ENCODE assay signal across 24 mouse cellular contexts in the genomic region with DNA sequence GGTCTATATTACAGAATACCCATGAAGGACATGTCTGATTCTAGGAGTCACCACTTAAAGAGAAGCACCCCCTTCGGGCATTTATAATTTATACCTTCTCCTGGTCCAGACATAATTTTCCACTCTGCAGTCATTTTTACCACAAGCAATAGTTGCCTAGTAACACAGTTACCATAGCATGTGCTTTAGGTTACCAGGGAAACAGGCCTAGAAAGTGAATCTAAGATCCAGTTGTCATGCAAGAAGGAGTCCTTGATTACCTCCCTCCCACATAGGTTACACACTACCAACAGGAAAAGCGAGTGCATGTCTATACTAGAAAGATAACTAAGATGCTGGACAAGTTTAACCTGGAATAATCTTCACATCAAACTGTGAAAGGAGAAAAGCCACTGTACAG. TPM values are rescaled to one million over a fixed set of nuclear protein-coding genes. Genes with fewer than 3 reads are reported as not detected.
DNase-seq lines count a peak whose midpoint lies in the region; ATAC-seq and TF ChIP-seq lines count a peak whose summit lies in the region.
"Had no signal": no experiment of that assay in that cellular context is flagged by ENCODE, and none has a peak within 500 bp of the region (broad histone marks: within the 10 kb centered on the region; RNA-seq: fewer than 3 reads in every experiment).

No protein-coding gene starts in this region.

- H3K36me3 ChIP-seq in forebrain, postnatal 0 days (ENCODE audit: insufficient read depth): no peaks in the 10 kb centered on the region
- H3K36me3 ChIP-seq in forebrain, embryonic 11.5 days (ENCODE audit: control insufficient read depth, insufficient read depth, low read length): no peaks in the 10 kb centered on the region
- H3K36me3 ChIP-seq in midbrain, embryonic 16.5 days (ENCODE audit: control insufficient read depth, insufficient read depth, low read length): no peaks in the 10 kb centered on the region
- no peaks in the 10 kb centered on the region for H3K36me3 ChIP-seq in midbrain, embryonic 11.5 days (ENCODE audit: control insufficient read depth, insufficient read depth, low read length)
- no peaks in the 10 kb centered on the region for H3K36me3 ChIP-seq in midbrain, postnatal 0 days (ENCODE audit: insufficient read depth, low read length)
- H3K36me3 ChIP-seq: heart, embryonic 10.5 days; liver, embryonic 13.5 days; neural tube, embryonic 12.5 days; stomach, embryonic 15.5 days had no signal

- peak; percentile 66 for DNase-seq in forebrain, postnatal 0 days
- DNase-seq in forebrain, embryonic 11.5 days (ENCODE audit: low spot score): no peak
- peak in 1 of 2 experiments; percentile 65 for DNase-seq in layer of hippocampus, adult 2 months (ENCODE audit: low spot score in 2 of 2)
- no peak for DNase-seq in layer of hippocampus, postnatal 36 days
- DNase-seq in midbrain, embryonic 11.5 days (ENCODE audit: low spot score, missing footprints): no peak
- DNase-seq in midbrain, postnatal 0 days (ENCODE audit: low spot score): peak; percentile 51
- DNase-seq: adrenal gland, postnatal 25 days; cerebellum, adult 11-12 months; cerebellum, postnatal 14 days; gastrocnemius, postnatal 10 days; heart, postnatal 4 days; kidney, adult 18-20 months; kidney, postnatal 4 days; liver, embryonic 13.5 days; lung, adult 2 months; lung, postnatal 14 days; retina, postnatal 1 day; thymus, postnatal 25 days had no signal

- no peak overlapping the region for H3K9ac ChIP-seq in forebrain, postnatal 0 days
- H3K9ac ChIP-seq in forebrain, embryonic 11.5 days (ENCODE audit: low read length): no peak overlapping the region
- no peak overlapping the region for H3K9ac ChIP-seq in midbrain, embryonic 16.5 days (ENCODE audit: low read depth, low read length)
- no peak overlapping the region for H3K9ac ChIP-seq in midbrain, embryonic 11.5 days (ENCODE audit: low read length)
- no peak overlapping the region for H3K9ac ChIP-seq in midbrain, postnatal 0 days (replicated peaks; ENCODE audit: low read length, poor library complexity, severe bottlenecking)
- H3K9ac ChIP-seq: liver, embryonic 13.5 days; neural tube, embryonic 12.5 days; stomach, embryonic 15.5 days had no signal

- WGBS in forebrain, postnatal 0 days: 52% methylated on average over 2 of the region's 2 CpGs
- WGBS in forebrain, embryonic 11.5 days: 78% methylated on average over 2 of the region's 2 CpGs
- WGBS in midbrain, embryonic 16.5 days: 42% methylated on average over 2 of the region's 2 CpGs
- 71% methylated on average over 2 of the region's 2 CpGs for WGBS in midbrain, embryonic 11.5 days
- 27% methylated on average over 2 of the region's 2 CpGs for WGBS in midbrain, postnatal 0 days

- TF ChIP-seq CTCF in forebrain, postnatal 0 days (IDR thresholded peaks at IDR 0.05; ENCODE audit: low read depth): no peak
- TF ChIP-seq CTCF in layer of hippocampus, adult 2 months (conservative IDR thresholded peaks at IDR 0.05): no peak
- no peak for TF ChIP-seq CTCF in midbrain, postnatal 0 days (IDR thresholded peaks at IDR 0.05)

- H3K4me3 ChIP-seq in forebrain, postnatal 0 days (ENCODE audit: low read depth, low read length): no peak overlapping the region
- no peak overlapping the region for H3K4me3 ChIP-seq in forebrain, embryonic 11.5 days (ENCODE audit: low read depth, low read length)
- no peak overlapping the region for H3K4me3 ChIP-seq in layer of hippocampus, adult 2 months
- no peak overlapping the region for H3K4me3 ChIP-seq in midbrain, embryonic 16.5 days (ENCODE audit: low read depth, low read length)
- no peak overlapping the region for H3K4me3 ChIP-seq in midbrain, embryonic 11.5 days (ENCODE audit: low read depth, low read length)
- H3K4me3 ChIP-seq in midbrain, postnatal 0 days (ENCODE audit: low read depth, low read length): no peak overlapping the region
- H3K4me3 ChIP-seq: heart, embryonic 10.5 days; liver, embryonic 13.5 days; neural tube, embryonic 12.5 days; stomach, embryonic 15.5 days had no signal

- no peak overlapping the region for H3K4me2 ChIP-seq in forebrain, postnatal 0 days (ENCODE audit: low read depth)
- H3K4me2 ChIP-seq in forebrain, embryonic 11.5 days (ENCODE audit: low read depth, low read length, severe bottlenecking): no peak overlapping the region
- H3K4me2 ChIP-seq in midbrain, embryonic 16.5 days (ENCODE audit: low read length): no peak overlapping the region
- no peak overlapping the region for H3K4me2 ChIP-seq in midbrain, embryonic 11.5 days
- H3K4me2 ChIP-seq in midbrain, postnatal 0 days (ENCODE audit: low read depth, low read length, poor library complexity, severe bottlenecking): no peak overlapping the region
- H3K4me2 ChIP-seq: liver, embryonic 13.5 days; neural tube, embryonic 12.5 days; stomach, embryonic 15.5 days had no signal

- peaks cover 8% of the 10 kb centered on the region; the same call in 1 of the 2 replicates for H3K4me1 ChIP-seq in forebrain, postnatal 0 days (ENCODE audit: insufficient read depth)
- no peaks in the 10 kb centered on the region for H3K4me1 ChIP-seq in forebrain, embryonic 11.5 days (replicated peaks; ENCODE audit: control insufficient read depth, insufficient read depth, low read length)
- peaks cover 13% of the 10 kb centered on the region for H3K4me1 ChIP-seq in midbrain, embryonic 16.5 days (ENCODE audit: control insufficient read depth, insufficient read depth, low read length)
- no peaks in the 10 kb centered on the region for H3K4me1 ChIP-seq in midbrain, embryonic 11.5 days (ENCODE audit: control insufficient read depth, insufficient read depth, low read length)
- 0 out of 2 replicates have a peak, but pooled peaks cover 4% of the 10 kb centered on the region for H3K4me1 ChIP-seq in midbrain, postnatal 0 days (ENCODE audit: insufficient read depth, low read length)
- H3K4me1 ChIP-seq: liver, embryonic 13.5 days; neural tube, embryonic 12.5 days; stomach, embryonic 15.5 days had no signal

- H3K27me3 ChIP-seq in forebrain, postnatal 0 days (ENCODE audit: insufficient read depth, low read length): no peaks in the 10 kb centered on the region
- H3K27me3 ChIP-seq in forebrain, embryonic 11.5 days (ENCODE audit: control insufficient read depth, insufficient read depth, low read length): no peaks in the 10 kb centered on the region
- H3K27me3 ChIP-seq in midbrain, embryonic 16.5 days (ENCODE audit: control insufficient read depth, insufficient read depth, low read depth, low read length): no peaks in the 10 kb centered on the region
- no peaks in the 10 kb centered on the region for H3K27me3 ChIP-seq in midbrain, embryonic 11.5 days (ENCODE audit: control insufficient read depth, insufficient read depth, low read length)
- H3K27me3 ChIP-seq in midbrain, postnatal 0 days (ENCODE audit: insufficient read depth, low read length): no peaks in the 10 kb centered on the region
- H3K27me3 ChIP-seq: neural tube, embryonic 12.5 days; stomach, embryonic 15.5 days had no signal

- peak overlapping the region; percentile 41 for H3K27ac ChIP-seq in forebrain, postnatal 0 days (ENCODE audit: low read depth, low read length)
- H3K27ac ChIP-seq in forebrain, embryonic 11.5 days (ENCODE audit: low read depth, low read length): no peak overlapping the region
- H3K27ac ChIP-seq in layer of hippocampus, adult 2 months: peak overlapping the region; percentile 88
- peak overlapping the region; percentile 70 for H3K27ac ChIP-seq in midbrain, embryonic 16.5 days (ENCODE audit: low read length)
- no peak overlapping the region for H3K27ac ChIP-seq in midbrain, embryonic 11.5 days (ENCODE audit: low read depth, low read length)
- H3K27ac ChIP-seq in midbrain, postnatal 0 days (ENCODE audit: low read depth, low read length): peak overlapping the region; percentile 27
- H3K27ac ChIP-seq: heart, embryonic 10.5 days; liver, embryonic 13.5 days; neural tube, embryonic 12.5 days; stomach, embryonic 15.5 days had no signal

- no peaks in the 10 kb centered on the region for H3K9me3 ChIP-seq in forebrain, postnatal 0 days (ENCODE audit: low read length)
- no peaks in the 10 kb centered on the region for H3K9me3 ChIP-seq in forebrain, embryonic 11.5 days (ENCODE audit: control insufficient read depth, low read length)
- H3K9me3 ChIP-seq in midbrain, embryonic 16.5 days (replicated peaks; ENCODE audit: control insufficient read depth, low read length, poor library complexity, severe bottlenecking): no peaks in the 10 kb centered on the region
- H3K9me3 ChIP-seq in midbrain, embryonic 11.5 days (ENCODE audit: control insufficient read depth, low read length): no peaks in the 10 kb centered on the region
- H3K9me3 ChIP-seq in midbrain, postnatal 0 days (ENCODE audit: low read length): no peaks in the 10 kb centered on the region
- H3K9me3 ChIP-seq: heart, embryonic 10.5 days; liver, embryonic 13.5 days; neural tube, embryonic 12.5 days; stomach, embryonic 15.5 days had no signal

- peak; percentile 95 for ATAC-seq in forebrain, postnatal 0 days
- no peak for ATAC-seq in forebrain, embryonic 11.5 days (replicated peaks; ENCODE audit: low FRiP score)
- peak; percentile 83 for ATAC-seq in midbrain, embryonic 16.5 days
- ATAC-seq in midbrain, embryonic 11.5 days (ENCODE audit: low FRiP score): no peak
- peak; percentile 67 for ATAC-seq in midbrain, postnatal 0 days (ENCODE audit: low FRiP score)
- ATAC-seq: inflammation-experienced regulatory T-cells, adult 6 months had no signal

RNA-seq across cellular contexts. Expression of gene Spcs2, which starts 15.0 kb away (rescaled TPM):
- 115 and 123 TPM in 2 replicates for total RNA-seq in forebrain, postnatal 0 days (2014; rRNA removed)
- 235 and 257 TPM in 2 replicates for polyA plus RNA-seq in forebrain, postnatal 0 days (2015; fragmentation: Nextera tagmentation; extraction: Ambion mirVana)
- polyA plus RNA-seq in forebrain, embryonic 11.5 days (2014; fragmentation: Nextera tagmentation; extraction: Ambion mirVana): 332 and 344 TPM in 2 replicates
- total RNA-seq in layer of hippocampus, adult 2 months (2021): 10 to 100 TPM; 94.6 to 99.4 TPM
- total RNA-seq in layer of hippocampus, postnatal 36 days (2021): 100 to 1,000 TPM; 103 to 106 TPM
- polyA plus RNA-seq in midbrain, embryonic 16.5 days (2015; fragmentation: Nextera tagmentation; extraction: Ambion mirVana): 286 and 308 TPM in 2 replicates
- polyA plus RNA-seq in midbrain, embryonic 11.5 days (2014; fragmentation: Nextera tagmentation; extraction: Ambion mirVana): 385 and 386 TPM in 2 replicates
- total RNA-seq in midbrain, postnatal 0 days (2014; rRNA removed): 119 and 136 TPM in 2 replicates
- polyA plus RNA-seq in midbrain, postnatal 0 days (2015; fragmentation: Nextera tagmentation; extraction: Ambion mirVana): 251 and 264 TPM in 2 replicates

RNA-seq across cellular contexts. Expression of gene Xrra1, which starts 19.3 kb away (rescaled TPM):
- 0.62 and 2.0 TPM in 2 replicates for total RNA-seq in forebrain, postnatal 0 days (2014; rRNA removed)
- 1.7 and 2.0 TPM in 2 replicates for polyA plus RNA-seq in forebrain, postnatal 0 days (2015; fragmentation: Nextera tagmentation; extraction: Ambion mirVana)
- polyA plus RNA-seq in forebrain, embryonic 11.5 days (2014; fragmentation: Nextera tagmentation; extraction: Ambion mirVana): 0.56 and 0.61 TPM in 2 replicates
- 1 to 10 TPM; 1.2 to 1.4 TPM for total RNA-seq in layer of hippocampus, adult 2 months (2021)
- 1 to 10 TPM in 1 of 2 experiments, under 1 TPM in 1; 0.72 to 1.3 TPM for total RNA-seq in layer of hippocampus, postnatal 36 days (2021)
- 1.1 and 1.3 TPM in 2 replicates for polyA plus RNA-seq in midbrain, embryonic 16.5 days (2015; fragmentation: Nextera tagmentation; extraction: Ambion mirVana)
- polyA plus RNA-seq in midbrain, embryonic 11.5 days (2014; fragmentation: Nextera tagmentation; extraction: Ambion mirVana): 0.29 and 0.44 TPM in 2 replicates
- 1.6 and 2.4 TPM in 2 replicates for total RNA-seq in midbrain, postnatal 0 days (2014; rRNA removed)
- 1.9 and 2.1 TPM in 2 replicates for polyA plus RNA-seq in midbrain, postnatal 0 days (2015; fragmentation: Nextera tagmentation; extraction: Ambion mirVana)
- polyA plus RNA-seq: inflammation-experienced regulatory T-cells, adult 6 months; liver, embryonic 13.5 days had no signal

RNA-seq across cellular contexts. Expression of gene Neu3, which starts 50.0 kb away (rescaled TPM):
- total RNA-seq in forebrain, postnatal 0 days (2014; rRNA removed): 2.2 and 2.3 TPM in 2 replicates
- polyA plus RNA-seq in forebrain, postnatal 0 days (2015; fragmentation: Nextera tagmentation; extraction: Ambion mirVana): 0.65 and 1.5 TPM in 2 replicates
- polyA plus RNA-seq in forebrain, embryonic 11.5 days (2014; fragmentation: Nextera tagmentation; extraction: Ambion mirVana): 1.2 and 2.3 TPM in 2 replicates
- 1 to 10 TPM; 3.3 to 3.6 TPM for total RNA-seq in layer of hippocampus, adult 2 months (2021)
- total RNA-seq in layer of hippocampus, postnatal 36 days (2021): 1 to 10 TPM; 2.4 to 2.7 TPM
- polyA plus RNA-seq in midbrain, embryonic 16.5 days (2015; fragmentation: Nextera tagmentation; extraction: Ambion mirVana): 1.5 and 2.5 TPM in 2 replicates
- polyA plus RNA-seq in midbrain, embryonic 11.5 days (2014; fragmentation: Nextera tagmentation; extraction: Ambion mirVana): 1.5 and 1.6 TPM in 2 replicates
- 1.8 and 4.3 TPM in 2 replicates for total RNA-seq in midbrain, postnatal 0 days (2014; rRNA removed)
- 1.8 TPM in 2 replicates for polyA plus RNA-seq in midbrain, postnatal 0 days (2015; fragmentation: Nextera tagmentation; extraction: Ambion mirVana)
- total RNA-seq: monocyte, adult 5-6 weeks had no signal

Comparison
In these comparisons a context has a peak if more than half of its experiments do, and no peak if none do; other contexts are left out.
1. ATAC-seq: peak in forebrain, postnatal 0 days (single experiment), midbrain, embryonic 16.5 days (single experiment) and midbrain, postnatal 0 days (single experiment); none in forebrain, embryonic 11.5 days (single experiment) and midbrain, embryonic 11.5 days (single experiment).
2. DNase-seq: peak in forebrain, postnatal 0 days (single experiment) and midbrain, postnatal 0 days (single experiment); none in forebrain, embryonic 11.5 days (single experiment), layer of hippocampus, postnatal 36 days (0 of 2) and midbrain, embryonic 11.5 days (single experiment).
3. H3K27ac ChIP-seq: peak in forebrain, postnatal 0 days (single experiment), layer of hippocampus, adult 2 months (single experiment), midbrain, embryonic 16.5 days (single experiment) and midbrain, postnatal 0 days (single experiment); none in forebrain, embryonic 11.5 days (single experiment) and midbrain, embryonic 11.5 days (single experiment).